Mouse (Mus musculus): Measurements from ENCODE around the gene Slc2a9. TPM values are rescaled to one million over a fixed set of nuclear protein-coding genes. Genes with fewer than 3 reads are reported as not detected.

The Slc2a9 gene
- total RNA-seq, 2 experiments from 2014 or later = 0.10 to 0.43 TPM

- DNase-seq = no peak
These were observed 130.6 kb downstream of the Slc2a9 start for GRCm38 (mm10) chr5:38372369-38372768.

GRCm38 (mm10) chr5:38371308-38371707 lies 131.6 kb downstream of the Slc2a9 start:
- DNase-seq = no peak

GRCm38 (mm10) chr5:38366650-38367470 lies 136.1 kb downstream of the Slc2a9 start:
- peak; percentile 12 for DNase-seq

DNA sequence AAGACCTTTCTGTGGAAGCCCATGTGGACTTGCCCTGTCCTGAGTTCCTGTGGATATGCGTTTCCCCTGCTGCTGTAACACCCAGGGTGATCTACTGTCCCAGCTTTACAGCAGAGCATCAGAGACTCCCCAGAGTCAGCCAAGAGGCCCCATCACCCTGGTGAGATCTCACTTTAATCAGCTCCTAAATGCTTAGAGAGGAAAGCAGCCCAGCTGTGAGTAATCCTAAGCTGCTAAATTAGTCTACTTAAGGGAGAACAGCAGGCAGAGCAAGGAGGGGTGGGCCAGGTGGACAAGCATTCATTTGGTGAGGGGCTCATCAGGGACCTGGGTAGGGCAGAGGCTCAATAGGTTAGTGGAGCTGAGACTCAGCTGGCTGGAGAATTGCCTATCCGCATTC lies 137.4 kb downstream of the Slc2a9 start:
- DNase-seq = no peak

DNA sequence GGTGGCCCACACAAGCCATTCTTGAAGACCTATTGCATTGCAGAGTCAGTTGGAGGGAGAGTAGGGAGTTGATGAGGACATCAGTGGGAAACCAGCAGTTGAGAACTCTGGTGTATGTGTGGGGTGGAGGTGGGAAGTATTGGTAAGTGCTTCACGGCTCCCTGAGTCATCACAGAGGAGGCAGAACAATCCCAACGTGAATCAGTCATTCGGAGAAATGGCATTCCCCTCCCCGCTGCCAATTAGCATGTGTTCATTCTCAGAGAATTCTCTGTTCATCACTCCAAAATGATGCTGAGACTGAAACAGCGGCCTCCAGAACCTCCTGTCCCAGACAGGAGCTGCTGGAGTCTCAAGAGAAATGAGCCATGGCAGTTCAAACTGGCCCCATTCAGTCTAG lies 138.5 kb downstream of the Slc2a9 start:
- DNase-seq = no peak

- DNase-seq = no peak
These were observed 143.2 kb downstream of the Slc2a9 start for GRCm38 (mm10) chr5:38359716-38360115.

- no peak for DNase-seq
These were observed 146.0 kb downstream of the Slc2a9 start for GRCm38 (mm10) chr5:38356927-38357326.

DNA sequence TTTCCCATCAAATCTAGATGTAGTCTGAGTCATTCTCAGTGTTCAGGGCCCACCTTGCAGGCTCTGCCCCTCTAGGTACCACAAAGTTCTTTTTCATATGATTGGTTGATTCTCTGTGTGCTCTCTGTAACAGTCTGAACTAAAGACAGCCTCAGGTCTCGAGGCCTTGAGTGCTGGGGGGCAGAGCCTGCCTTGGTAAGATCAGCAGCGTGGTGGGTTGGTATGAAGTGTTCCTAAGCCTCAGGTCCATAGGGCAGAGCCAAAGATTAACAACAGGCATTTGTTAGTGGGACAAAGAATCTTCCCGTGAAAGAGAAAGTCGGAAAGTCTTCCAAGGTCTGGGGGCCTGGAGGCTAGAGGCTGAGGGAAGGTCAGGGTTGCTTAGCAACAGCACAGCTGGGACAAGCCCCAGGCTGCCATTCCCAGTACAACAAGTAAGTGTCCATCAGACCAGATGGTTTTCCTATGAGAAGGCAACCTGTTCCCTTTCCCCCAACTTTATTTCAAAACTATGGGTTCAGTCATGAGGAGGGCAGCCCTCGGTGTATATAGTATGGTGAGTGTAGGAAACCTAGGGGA lies 152.5 kb downstream of the Slc2a9 start:
- DNase-seq = no peak

GRCm38 (mm10) chr5:38346646-38347432 lies 156.1 kb downstream of the Slc2a9 start:
- no peak for DNase-seq

DNA sequence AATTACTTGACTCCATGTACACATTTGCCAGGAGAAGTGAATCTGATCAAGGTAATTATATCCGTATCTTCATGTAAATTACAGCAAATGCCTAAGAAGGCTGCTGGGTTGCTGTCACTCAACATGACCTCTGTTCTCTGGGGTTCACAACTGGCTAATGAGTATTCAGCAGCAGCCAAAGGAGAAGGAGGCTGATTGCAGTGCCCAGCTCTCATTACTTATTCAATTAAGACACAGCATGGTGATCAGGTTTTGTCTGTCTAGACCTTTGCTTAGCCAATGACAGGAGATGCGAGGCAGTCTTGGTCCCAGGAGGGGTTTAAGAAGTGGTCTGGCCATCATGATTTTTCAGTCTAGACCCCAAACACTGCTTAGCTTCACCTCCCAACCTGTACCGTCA lies 159.8 kb downstream of the Slc2a9 start:
- DNase-seq = no peak

DNA sequence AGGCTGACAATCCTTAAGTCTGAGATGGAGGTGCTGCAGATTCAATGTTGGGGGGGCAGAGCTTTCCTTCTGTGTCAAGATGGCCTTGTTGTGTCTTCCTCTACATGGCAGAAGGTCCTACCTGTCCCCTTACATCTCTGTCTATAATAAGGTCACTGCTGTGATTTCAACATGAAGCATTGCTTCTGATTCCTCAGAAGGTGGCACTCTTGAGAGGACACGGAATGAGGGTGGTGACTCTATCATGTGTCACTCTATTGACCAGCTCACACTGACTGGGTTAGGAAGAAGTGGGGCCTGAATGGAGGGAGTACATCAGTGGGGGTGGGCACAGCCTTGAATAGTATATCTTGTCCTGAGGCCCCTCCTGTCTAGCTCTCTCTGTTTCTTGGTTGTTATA lies 168.4 kb downstream of the Slc2a9 start:
- no peak for DNase-seq

GRCm38 (mm10) chr5:38333381-38333780 lies 169.6 kb downstream of the Slc2a9 start:
- no peak for DNase-seq

DNA sequence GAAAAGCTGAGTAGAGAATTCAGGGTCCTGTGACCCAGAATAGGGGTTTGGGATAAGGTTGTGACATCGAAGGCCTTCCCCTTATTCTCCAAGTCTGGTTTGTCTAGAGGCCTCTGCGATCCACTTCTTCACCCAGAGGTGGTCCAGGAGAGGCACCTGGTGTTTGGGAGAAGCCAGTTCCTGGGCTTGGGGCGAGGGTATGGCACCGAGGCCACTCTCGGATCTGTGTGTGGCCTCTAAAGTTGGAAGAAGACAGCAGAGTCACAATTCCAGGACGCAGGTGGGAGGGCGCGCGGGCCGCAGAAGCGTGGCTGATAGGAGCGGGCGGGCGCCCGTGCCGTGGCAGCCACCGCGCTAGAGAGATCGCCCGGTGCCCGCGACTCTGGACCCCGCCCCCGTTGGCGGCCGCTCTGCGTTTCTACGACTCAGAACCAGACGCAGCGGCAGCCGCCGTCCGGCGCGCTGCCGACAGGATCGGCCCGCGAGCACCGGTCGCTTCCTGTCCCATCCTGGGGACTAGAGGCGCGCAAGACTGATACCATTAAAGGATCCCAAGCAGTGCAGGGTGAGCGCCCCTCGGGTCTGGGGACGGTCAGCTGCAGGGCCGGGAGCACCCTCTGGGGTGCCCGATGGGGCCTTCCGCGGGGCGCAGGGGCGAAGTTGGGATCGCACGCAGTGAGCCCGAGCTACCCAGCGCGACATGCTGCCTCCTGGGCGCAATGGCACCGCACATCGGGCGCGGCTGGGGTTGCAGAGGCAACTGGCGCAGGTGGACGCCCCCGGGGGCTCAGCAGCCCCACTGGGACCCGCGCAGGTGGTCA lies 183.8 kb downstream of the Slc2a9 start, which contains the start of gene Drd5:
TSS of gene Drd5 (plus strand) at position 402 of the 821 bp plus-strand sequence.
- DNase-seq = no peak

DNA sequence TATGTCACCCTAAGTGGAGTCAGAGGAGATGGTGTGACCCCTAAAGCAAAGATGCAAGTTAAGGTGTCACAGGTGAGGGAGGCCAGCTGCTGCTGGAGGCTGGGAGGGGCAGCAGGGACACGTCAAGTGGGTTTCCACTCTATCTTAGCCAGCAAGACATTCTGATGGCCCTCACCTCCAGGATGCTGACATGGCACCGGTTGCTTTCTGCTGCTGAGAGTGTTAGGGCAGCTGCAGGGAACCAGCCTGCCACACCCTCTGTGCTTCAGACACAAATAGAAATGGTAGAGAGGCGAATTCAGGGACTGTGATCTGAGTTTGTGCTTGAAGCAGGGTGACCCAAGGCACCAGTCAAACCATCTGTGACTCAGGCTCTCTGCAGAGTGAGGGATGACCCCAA lies 193.1 kb downstream of the Slc2a9 start:
- DNase-seq = no peak

DNA sequence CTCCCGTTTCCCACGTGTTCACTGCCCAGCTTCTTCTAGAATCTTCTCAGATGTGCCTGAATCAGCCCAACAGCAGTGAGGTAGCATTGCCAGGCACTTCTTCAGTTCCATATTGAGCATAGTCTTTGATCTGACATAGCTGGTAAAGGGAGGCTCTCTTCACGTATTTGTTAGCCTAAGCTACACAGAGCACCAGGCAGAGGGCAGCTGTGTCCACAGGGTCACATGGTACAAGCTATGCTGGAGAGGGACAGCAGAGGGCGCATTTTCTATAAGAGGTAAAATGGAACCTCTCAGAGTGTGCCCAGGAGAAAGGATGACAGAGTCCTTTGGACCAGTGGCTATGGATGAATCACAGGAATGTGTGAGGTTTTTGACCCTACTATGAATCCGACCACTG lies 194.1 kb downstream of the Slc2a9 start:
- no peak for DNase-seq

DNA sequence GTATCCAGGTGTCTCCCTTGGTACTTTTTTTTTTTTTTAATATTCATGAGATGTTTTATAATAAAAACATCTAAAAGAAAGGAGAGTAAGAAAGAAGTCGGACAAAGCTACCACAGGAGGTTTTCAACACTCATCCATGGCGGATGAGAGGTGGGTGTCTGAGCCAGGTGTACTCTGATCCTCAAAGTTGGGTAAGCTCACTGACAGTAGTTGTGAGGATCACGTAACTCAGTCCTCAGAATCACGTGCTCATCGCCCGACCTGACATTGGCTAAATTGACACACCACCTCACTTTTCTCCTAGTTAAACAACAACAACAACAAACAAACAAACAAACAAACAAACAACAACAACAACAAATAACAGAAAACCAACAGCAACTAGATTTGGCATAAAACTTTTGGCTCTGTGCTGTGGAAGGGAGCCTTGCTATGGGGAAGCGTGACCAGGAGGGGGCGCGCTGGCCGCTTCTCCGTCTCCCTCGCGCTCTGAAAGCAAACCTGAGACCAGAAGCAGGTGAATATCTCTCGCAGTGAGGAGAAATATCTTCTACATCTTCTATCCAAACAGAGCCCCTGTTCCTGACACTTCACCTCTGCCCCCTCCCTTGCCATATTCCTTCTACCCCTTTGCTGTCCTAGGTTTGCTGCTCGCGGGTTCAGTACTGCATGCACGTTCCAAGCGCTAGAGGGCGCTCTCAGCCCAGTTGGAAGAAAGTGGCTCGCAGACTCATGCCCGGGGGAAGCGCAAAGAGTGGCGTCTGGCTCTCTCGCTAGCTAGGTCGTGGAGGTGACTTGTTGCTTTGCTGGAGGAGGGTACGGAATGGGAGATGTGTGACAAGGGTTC lies 195.5 kb downstream of the Slc2a9 start:
- DNase-seq = peak; percentile 68

GRCm38 (mm10) chr5:38305241-38305640 lies 197.7 kb downstream of the Slc2a9 start:
- no peak for DNase-seq

GRCm38 (mm10) chr5:38302651-38303050 lies 200.3 kb downstream of the Slc2a9 start:
- no peak for DNase-seq

- no peak for DNase-seq
These were observed 201.1 kb downstream of the Slc2a9 start for GRCm38 (mm10) chr5:38301761-38302411.

Measured in gastrocnemius, postnatal 25 days (tissue).